Mouse (Mus musculus) gastrocnemius, adult 2 months (tissue): ENCODE data around the gene Unc119b. TPM values are rescaled to one million over a fixed set of nuclear protein-coding genes. Genes with fewer than 3 reads are reported as not detected.

Experiments used
- DNase-seq: peaks from one replicate; pipeline ENCODE4 v3.0.0; 2022
- H3K27ac ChIP-seq: fragments of 200-600 bp; 2 replicates; pipeline ENCODE4 v1.8.1; 2022; ENCODE audit warnings: mild to moderate bottlenecking
- H3K4me3 ChIP-seq: fragments of 200-600 bp; 2 replicates; pipeline ENCODE4 v1.8.1; 2022; ENCODE audit warnings: mild to moderate bottlenecking, moderate library complexity
- CTCF ChIP-seq: fragments of 200-600 bp; IDR thresholded peaks from 2 replicates; pipeline ENCODE4 v1.8.1; 2022; ENCODE audit warnings: antibody characterized with exemption, mild to moderate bottlenecking, moderate library complexity
- intact Hi-C: fragments of 180-260 bp; cut with DNase I; formaldehyde crosslinking; loops from one replicate; pipeline ENCODE4 v1.15.1; 2025
- long read RNA-seq, 2 experiments: library from polyadenylated mRNA; stranded (forward); transcript quantifications; one replicate each; pipeline ENCODE4 v2.0.0; 2021
- total RNA-seq, 2 experiments: library from RNA; stranded (reverse); gene quantifications; 2 replicates each; pipeline ENCODE4 v1.2.3; 2021

Gene Unc119b
- total RNA-seq: 10 to 100 TPM; 11.8 to 15.7 TPM
- long read RNA-seq, experiment 1, transcript Unc119b-201 (5 exons, 3,659 nt): major isoform, 44 of 45 reads
- long read RNA-seq, experiment 1, partial matches to known transcripts: 0 of 45 reads
- long read RNA-seq, experiment 1, other reads (novel, unspliced or antisense): 1 of 45 reads
- long read RNA-seq, experiment 2, transcript Unc119b-201 (5 exons, 3,659 nt): major isoform, 25 of 29 reads
- long read RNA-seq, experiment 2, partial matches to known transcripts: 3 of 29 reads
- long read RNA-seq, experiment 2, other reads (novel, unspliced or antisense): 1 of 29 reads

- TF ChIP-seq CTCF: no peak
- Histone ChIP-seq H3K4me3 (peak within 1 kb of the TSS; percentile 91), H3K27ac (peak within 1 kb of the TSS; percentile 94)
- intact Hi-C loops: no loop called here
- DNase-seq: peak; percentile 95
Measured at GRCm38 (mm10) chr5:115134234-115135165, at the start of gene Unc119b. TSS of gene Unc119b (minus strand) at chr5:115134975.

- Histone ChIP-seq H3K4me3 (no peak overlapping the region), H3K27ac (peak overlapping the region; percentile 67; the same call in 1 of the 2 replicates)
- no peak for DNase-seq
- intact Hi-C loops: no loop called here
- no peak for TF ChIP-seq CTCF
Measured at GRCm38 (mm10) chr5:115183482-115183881, 48.7 kb upstream of the Unc119b start.

GRCm38 (mm10) chr5:115182925-115183324 is 48.1 kb upstream of the Unc119b start:
- Histone ChIP-seq H3K27ac (peak overlapping the region; percentile 67), H3K4me3 (no peak overlapping the region)
- TF ChIP-seq CTCF: no peak
- DNase-seq: no peak
- intact Hi-C loops: no loop called here

- intact Hi-C loops: no loop called here
- TF ChIP-seq CTCF: no peak
- no peak overlapping the region for H3K4me3 ChIP-seq
- peak; percentile 50 for DNase-seq
- H3K27ac ChIP-seq: peak overlapping the region; percentile 67; the same call in 1 of the 2 replicates
Measured at GRCm38 (mm10) chr5:115181248-115181940, 46.6 kb upstream of the Unc119b start.

GRCm38 (mm10) chr5:115179596-115179995 is 44.8 kb upstream of the Unc119b start:
- no peak for DNase-seq
- H3K4me3 ChIP-seq: no peak overlapping the region
- no peak overlapping the region for H3K27ac ChIP-seq
- TF ChIP-seq CTCF: no peak
- intact Hi-C loops: no loop called here

GRCm38 (mm10) chr5:115177866-115178265 is 43.1 kb upstream of the Unc119b start:
- no peak overlapping the region for H3K27ac ChIP-seq
- H3K4me3 ChIP-seq: no peak overlapping the region
- no peak for DNase-seq
- TF ChIP-seq CTCF: no peak
- intact Hi-C loops: no loop called here

GRCm38 (mm10) chr5:115174554-115174953 is 39.8 kb upstream of the Unc119b start:
- no peak for DNase-seq
- no peak overlapping the region for H3K27ac ChIP-seq
- H3K4me3 ChIP-seq: no peak overlapping the region
- TF ChIP-seq CTCF: peak; percentile 50
- intact Hi-C loops: no loop called here

GRCm38 (mm10) chr5:115170150-115170549 is 35.4 kb upstream of the Unc119b start:
- Histone ChIP-seq H3K27ac (no peak overlapping the region), H3K4me3 (no peak overlapping the region)
- intact Hi-C loops: no loop called here
- no peak for TF ChIP-seq CTCF
- DNase-seq: no peak

- no peak for DNase-seq
- TF ChIP-seq CTCF: no peak
- H3K27ac ChIP-seq: no peak overlapping the region
- H3K4me3 ChIP-seq: no peak overlapping the region
- intact Hi-C loops: no loop called here
Measured at GRCm38 (mm10) chr5:115168641-115169415, 34.1 kb upstream of the Unc119b start.

- no peak for DNase-seq
- Histone ChIP-seq H3K4me3 (no peak overlapping the region), H3K27ac (no peak overlapping the region)
- intact Hi-C loops: no loop called here
- TF ChIP-seq CTCF: no peak
Measured at GRCm38 (mm10) chr5:115167396-115167795, 32.6 kb upstream of the Unc119b start.

GRCm38 (mm10) chr5:115166815-115167194 is 32.0 kb upstream of the Unc119b start:
- TF ChIP-seq CTCF: no peak

More at GRCm38 (mm10) chr5:115166815-115167194, 32.0 kb upstream of the Unc119b start:
- H3K27ac ChIP-seq: peak overlapping the region; percentile 24; the same call in 1 of the 2 replicates
- no peak for DNase-seq
- no peak overlapping the region for H3K4me3 ChIP-seq
- intact Hi-C loops: no loop called here
